Mouse (Mus musculus) embryonic stem cell, embryonic (primary cell): ENCODE results near the gene Nckap1l.
"Not testable (repeated sequence)": the region's sequence is repeated elsewhere in the genome, so short reads cannot be mapped to it uniquely, and the experiment has no call there.

Experiments
- CTCF ChIA-PET, 4 experiments: fragments of 300-600 bp in 2 of 4; fragments of 350-600 bp in 2 of 4; sonication (Branson Sonifier 250); formaldehyde crosslinking; loops; one replicate each; lab custom pipeline; 2022; ENCODE audit warnings: inconsistent platforms in 2 of 4; lab: Charles Lee
- POLR2A ChIA-PET, 4 experiments: fragments of 300-600 bp in 2 of 4; fragments of 350-600 bp in 2 of 4; sonication (Branson Sonifier 250); formaldehyde crosslinking; loops; one replicate each; lab custom pipeline; 2022; ENCODE audit warnings: antibody characterized with exemption in 4 of 4, inconsistent platforms in 1 of 4; lab: Charles Lee

Gene Nckap1l

GRCm38 (mm10) chr15:103453551-103454218 lies at the start of gene Nckap1l:
Nckap1l (plus strand) TSS chr15:103453794.
- ChIA-PET POLR2A (interaction anchor here in 2 of 4 experiments (0.6 to 0.8 kb wide), 2 partner anchors 60 to 415 kb away, joined by 4 read pairs; no protein-coding TSS in a partner anchor), CTCF (no interaction called here)

- CTCF ChIA-PET, result interaction anchor here in 1 of 4 experiments (0.6 kb wide), 1 partner anchor 95 kb away, joined by 3 read pairs; no protein-coding TSS in a partner anchor
- POLR2A ChIA-PET, result not testable (repeated sequence)
Observed at GRCm38 (mm10) chr15:103405586-103405985, 48.0 kb upstream of the Nckap1l start.

DNA sequence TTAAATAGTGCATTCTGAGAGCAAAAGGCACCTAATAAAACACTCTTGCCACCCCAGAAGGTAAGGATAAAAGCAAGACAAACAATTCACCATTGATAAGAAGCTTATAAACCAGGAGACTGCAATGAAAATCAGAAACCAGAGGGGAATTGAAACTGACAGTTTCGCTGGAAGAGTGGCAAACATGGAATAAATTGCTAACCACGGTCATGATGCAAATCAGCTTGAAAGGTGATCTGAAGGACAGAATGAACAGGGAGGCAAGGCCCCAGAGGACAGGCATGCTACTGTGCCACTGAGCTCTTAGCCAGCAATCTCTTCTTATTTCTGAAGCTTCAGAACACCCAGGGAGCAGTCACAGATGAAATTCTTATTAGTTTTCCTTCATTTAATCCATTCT lies 26.6 kb upstream of the Nckap1l start:
- POLR2A ChIA-PET, result interaction anchor here in 1 of 4 experiments (1.1 kb wide), 1 partner anchor 34 kb away, joined by 4 read pairs; no protein-coding TSS in a partner anchor

GRCm38 (mm10) chr15:103430241-103430640 lies 23.4 kb upstream of the Nckap1l start, which contains the start of gene Gtsf1:
Gtsf1 (minus strand) TSS chr15:103430470.
- POLR2A ChIA-PET, result no interaction called here
- CTCF ChIA-PET, result no interaction called here

More for the DNA sequence above, 26.6 kb upstream of the Nckap1l start:
- CTCF ChIA-PET, result interaction anchor here in 1 of 4 experiments (0.7 kb wide), 1 partner anchor 121 kb away, joined by 3 read pairs; no protein-coding TSS in a partner anchor

DNA sequence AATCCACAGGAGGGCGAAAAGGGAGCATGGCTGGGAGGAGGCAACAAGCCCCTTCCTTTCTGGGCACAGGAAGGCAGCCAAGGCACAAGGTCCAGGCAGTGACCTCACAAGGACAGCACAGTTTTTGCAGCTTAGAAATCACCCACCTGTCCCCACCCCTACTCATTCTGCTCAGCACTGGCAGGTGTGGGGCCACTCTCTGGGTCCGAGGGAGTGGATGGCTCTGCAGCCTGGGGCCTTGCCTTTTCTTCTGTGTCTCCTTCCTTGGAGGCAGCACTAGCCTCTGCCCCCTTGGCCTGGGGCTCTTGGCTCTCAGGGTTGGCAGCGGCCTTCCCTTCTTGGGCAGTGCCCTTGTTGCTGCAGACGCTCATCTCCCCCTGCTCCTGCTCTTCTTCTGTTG lies 7.6 kb upstream of the Nckap1l start:
- CTCF ChIA-PET, POLR2A ChIA-PET: not testable (repeated sequence)

DNA sequence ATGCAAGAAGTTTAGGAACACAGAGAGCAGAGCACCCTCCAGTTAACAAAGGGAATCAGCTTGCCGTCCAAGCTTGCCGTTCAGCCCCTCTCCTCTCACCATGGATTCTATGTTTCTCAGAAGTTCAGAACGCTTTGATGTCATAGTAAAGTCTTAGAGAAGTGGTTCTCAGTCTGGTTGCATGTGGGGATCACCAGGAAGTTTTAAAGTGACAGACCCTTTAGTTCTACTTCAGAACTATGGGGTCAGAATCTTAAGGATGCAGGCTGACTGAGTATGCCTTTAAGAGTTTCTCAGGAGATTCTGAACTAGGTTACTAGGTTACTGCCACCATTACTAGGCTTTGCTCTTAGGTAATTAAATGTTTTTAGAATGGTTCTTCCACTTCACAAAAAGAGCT lies 5.2 kb upstream of the Nckap1l start, which contains the start of gene Gtsf2:
Gtsf2 (minus strand) TSS at position 101 of the 400 bp plus-strand sequence.
- ChIA-PET POLR2A (interaction anchor here in 1 of 4 experiments (0.9 to 1.2 kb wide), 2 partner anchors 13 to 30 kb away, joined by 3 read pairs; no protein-coding TSS in a partner anchor), CTCF (interaction anchor here in 1 of 4 experiments (1.4 kb wide), 1 partner anchor 10 kb away, joined by 4 read pairs; no protein-coding TSS in a partner anchor)

GRCm38 (mm10) chr15:103454449-103454848 lies 855 bp downstream of the Nckap1l start:
- POLR2A ChIA-PET, result no interaction called here
- CTCF ChIA-PET, result no interaction called here

GRCm38 (mm10) chr15:103462539-103463261 lies 9.1 kb downstream of the Nckap1l start:
- POLR2A ChIA-PET, result no interaction called here
- CTCF ChIA-PET, result interaction anchor here in 2 of 4 experiments (0.5 to 1.8 kb wide), 3 partner anchors 26 to 1627 kb away, joined by 3 to 10 read pairs (median 4); no protein-coding TSS in a partner anchor

- ChIA-PET CTCF (no interaction called here), POLR2A (interaction anchor here in 1 of 4 experiments (0.6 kb wide), 1 partner anchor 1927 kb away, joined by 4 read pairs; no protein-coding TSS in a partner anchor)
Observed at GRCm38 (mm10) chr15:103471488-103472194, 18.0 kb downstream of the Nckap1l start.

GRCm38 (mm10) chr15:103472265-103472664 lies 18.7 kb downstream of the Nckap1l start:
- ChIA-PET CTCF (interaction anchor here in 1 of 4 experiments (0.5 kb wide), 1 partner anchor 421 kb away, joined by 5 read pairs; no protein-coding TSS in a partner anchor), POLR2A (interaction anchor here in 3 of 4 experiments (0.5 to 0.6 kb wide), 3 partner anchors 34 to 1928 kb away, joined by 3 to 4 read pairs (median 3); no protein-coding TSS in a partner anchor)

- ChIA-PET CTCF (no interaction called here), POLR2A (interaction anchor here in 3 of 4 experiments (0.6 to 1.2 kb wide), 4 partner anchors 9 to 802 kb away, joined by 3 read pairs; no protein-coding TSS in a partner anchor)
Observed at GRCm38 (mm10) chr15:103473182-103473581, 19.6 kb downstream of the Nckap1l start.

GRCm38 (mm10) chr15:103473769-103474168 lies 20.2 kb downstream of the Nckap1l start:
- ChIA-PET POLR2A (interaction anchor here in 2 of 4 experiments (0.6 to 1.2 kb wide), 2 partner anchors 40 to 91 kb away, joined by 3 read pairs; no protein-coding TSS in a partner anchor), CTCF (no interaction called here)

- POLR2A ChIA-PET, result no interaction called here
- CTCF ChIA-PET, result interaction anchor here in 1 of 4 experiments (0.5 kb wide), 1 partner anchor 176 kb away, joined by 3 read pairs; no protein-coding TSS in a partner anchor
Observed at GRCm38 (mm10) chr15:103479080-103479606, 25.5 kb downstream of the Nckap1l start.

- CTCF ChIA-PET, result no interaction called here
- POLR2A ChIA-PET, result interaction anchor here in 1 of 4 experiments (1.0 kb wide), 1 partner anchor 39 kb away, joined by 3 read pairs; no protein-coding TSS in a partner anchor
Observed at GRCm38 (mm10) chr15:103480129-103480528, 26.5 kb downstream of the Nckap1l start.

- CTCF ChIA-PET, result interaction anchor here (0.6 to 2.4 kb wide), 15 partner anchors 28 to 200 kb away, joined by 3 to 11 read pairs (median 4); partner anchors contain the start of genes Ppp1r1a (in 1 of the 4) and Zfp385a (in 1 of the 4)
- POLR2A ChIA-PET, result interaction anchor here in 1 of 4 experiments (1.5 kb wide), 1 partner anchor 9 kb away, joined by 3 read pairs; no protein-coding TSS in a partner anchor
Observed at GRCm38 (mm10) chr15:103482488-103482887, 28.9 kb downstream of the Nckap1l start.

- ChIA-PET POLR2A (no interaction called here), CTCF (interaction anchor here in 1 of 4 experiments (0.6 kb wide), 2 partner anchors 46 kb away, joined by 3 read pairs; no protein-coding TSS in a partner anchor)
Observed at GRCm38 (mm10) chr15:103484490-103484889, 30.9 kb downstream of the Nckap1l start.

GRCm38 (mm10) chr15:103485106-103485505 lies 31.5 kb downstream of the Nckap1l start:
- ChIA-PET CTCF (interaction anchor here in 2 of 4 experiments (0.6 to 1.8 kb wide), 3 partner anchors 45 to 138 kb away, joined by 3 to 4 read pairs (median 4); no protein-coding TSS in a partner anchor), POLR2A (interaction anchor here in 1 of 4 experiments (1.1 kb wide), 1 partner anchor 29 kb away, joined by 6 read pairs; no protein-coding TSS in a partner anchor)
